Mouse (Mus musculus) spleen, adult 12 weeks (tissue): ENCODE measurements around the gene Gm17581.
"Not testable (repeated sequence)": the region's sequence is repeated elsewhere in the genome, so short reads cannot be mapped to it uniquely, and the experiment has no call there.

Experiments
- DNase-seq: peaks from one replicate; pipeline ENCODE4 v3.0.0; 2022; ENCODE audit warnings: low spot score

Gene Gm17581

GRCm38 (mm10) chr2:155735766-155736165 is at the start of gene Gm17581:
Gene Gm17581 (minus strand): TSS chr2:155735866.
- DNase-seq, result not testable (repeated sequence)

- DNase-seq, result no peak
Observed at GRCm38 (mm10) chr2:155784534-155784933, 48.9 kb upstream of the Gm17581 start.

- no peak for DNase-seq
Observed at GRCm38 (mm10) chr2:155779506-155779905, 43.8 kb upstream of the Gm17581 start.

- no peak for DNase-seq
Observed at GRCm38 (mm10) chr2:155779066-155779465, 43.4 kb upstream of the Gm17581 start.

DNA sequence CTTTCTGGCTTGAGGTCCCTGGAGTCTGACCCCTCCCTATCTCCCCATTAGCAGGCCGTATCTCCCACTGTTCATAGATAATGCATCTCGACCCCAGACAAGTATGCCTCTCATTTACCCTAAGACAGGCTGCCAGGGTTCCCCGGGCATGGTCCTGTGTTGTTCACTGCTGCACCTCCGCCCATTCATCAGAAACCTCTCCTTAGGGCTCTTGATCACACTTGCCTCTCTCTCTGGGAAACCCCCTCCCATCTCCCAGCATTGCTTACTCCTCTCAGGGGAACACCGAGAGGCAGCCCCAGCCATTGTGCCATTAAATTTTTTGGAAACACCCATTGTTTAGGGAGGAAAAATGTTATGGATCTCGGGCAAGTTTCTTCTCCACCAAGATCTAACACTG is 42.3 kb upstream of the Gm17581 start:
- DNase-seq, result no peak

DNA sequence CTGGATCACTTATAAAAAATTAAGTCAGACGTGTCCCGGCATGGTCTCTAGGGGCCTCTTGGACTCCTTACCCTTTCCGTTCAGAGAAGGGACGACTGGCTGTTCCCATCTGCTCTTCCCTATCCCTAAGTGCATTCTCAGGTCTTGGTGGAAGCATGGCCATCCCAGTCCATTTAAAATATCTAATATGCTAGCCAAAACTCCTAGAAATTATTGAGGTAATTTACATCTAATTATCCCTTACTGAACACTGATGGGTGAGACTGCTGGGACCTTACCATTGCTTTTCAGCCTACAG is 42.0 kb upstream of the Gm17581 start:
- DNase-seq, result no peak

- DNase-seq, result no peak
Observed at GRCm38 (mm10) chr2:155776824-155777687, 41.4 kb upstream of the Gm17581 start.

GRCm38 (mm10) chr2:155775685-155776263 is 40.1 kb upstream of the Gm17581 start:
- DNase-seq, result no peak

- DNase-seq, result no peak
Observed at GRCm38 (mm10) chr2:155774927-155775684, 39.4 kb upstream of the Gm17581 start, which contains the start of gene Mmp24. Gene Mmp24 (plus strand): TSS chr2:155775342.

- DNase-seq, result no peak
Observed at GRCm38 (mm10) chr2:155774261-155774926, 38.7 kb upstream of the Gm17581 start.

- DNase-seq, result no peak
Observed at GRCm38 (mm10) chr2:155773664-155774063, 38.0 kb upstream of the Gm17581 start.

DNA sequence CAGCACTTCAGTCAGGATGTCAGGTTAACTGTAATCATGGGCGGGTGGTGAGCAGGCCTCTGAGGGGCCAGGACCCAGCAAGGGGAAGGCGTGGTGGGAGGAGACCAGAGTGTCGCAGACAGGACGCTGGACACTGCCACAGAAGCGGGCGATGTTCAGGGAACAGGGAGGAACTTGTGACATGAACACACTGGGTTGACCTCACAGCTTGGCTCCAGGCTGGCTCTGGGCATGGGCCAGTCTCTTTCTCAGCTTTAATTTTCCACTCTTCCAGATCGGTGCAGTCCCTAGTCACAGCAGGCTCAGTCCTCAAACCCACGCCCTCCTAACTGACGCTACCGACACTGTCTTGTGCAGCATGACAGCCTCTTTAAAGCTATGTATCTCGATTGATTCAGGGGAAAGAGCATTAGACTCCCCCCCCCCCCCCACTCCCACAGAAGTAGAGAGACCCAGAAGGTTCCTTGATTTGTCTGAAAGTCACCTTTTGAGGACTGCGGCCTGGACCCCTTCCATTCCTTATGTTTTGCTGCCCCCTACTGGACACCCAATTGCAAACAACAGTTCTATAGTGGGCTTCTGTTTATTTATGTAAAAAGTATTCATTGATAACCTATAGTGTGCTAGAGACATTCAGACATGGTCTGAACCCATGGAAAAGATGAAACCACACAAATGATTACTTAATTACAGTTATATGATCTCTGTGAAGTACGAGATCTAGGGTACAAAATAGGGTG is 29.2 kb upstream of the Gm17581 start:
- peak; percentile 19 for DNase-seq

DNA sequence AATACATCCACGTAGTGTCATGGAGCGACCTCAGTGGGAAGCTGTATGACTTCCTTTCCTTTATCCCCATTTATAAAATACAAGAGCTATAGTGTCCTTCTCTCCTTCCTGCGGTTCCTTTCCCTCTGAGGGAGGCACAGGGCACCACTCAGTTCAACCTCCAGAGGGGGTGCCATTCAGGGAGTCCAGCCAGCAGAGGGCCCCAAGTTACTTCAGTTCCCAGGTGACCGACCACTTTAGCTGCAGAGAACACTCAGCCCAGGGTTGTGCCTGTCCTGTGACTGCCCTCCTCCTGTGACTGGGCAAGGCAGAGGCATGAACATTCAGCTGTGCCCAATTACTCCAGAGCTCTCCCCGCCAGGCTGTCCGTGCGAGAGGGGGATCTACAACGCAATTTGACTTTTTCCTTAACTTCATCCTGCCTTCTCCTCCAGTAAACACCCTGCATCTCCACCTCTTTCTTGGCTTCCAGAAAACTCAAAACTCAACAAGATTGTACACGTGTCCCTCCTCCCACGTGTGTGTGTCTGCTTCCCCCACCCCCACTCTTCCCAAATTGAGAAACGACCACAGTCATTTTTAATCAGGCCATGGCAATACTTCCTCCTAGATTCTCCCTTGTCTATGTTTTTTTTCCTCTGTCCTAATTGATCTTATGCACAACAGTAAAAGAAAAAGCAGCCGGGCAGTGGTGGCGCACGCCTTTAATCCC is 21.3 kb upstream of the Gm17581 start:
- DNase-seq, result no peak

DNA sequence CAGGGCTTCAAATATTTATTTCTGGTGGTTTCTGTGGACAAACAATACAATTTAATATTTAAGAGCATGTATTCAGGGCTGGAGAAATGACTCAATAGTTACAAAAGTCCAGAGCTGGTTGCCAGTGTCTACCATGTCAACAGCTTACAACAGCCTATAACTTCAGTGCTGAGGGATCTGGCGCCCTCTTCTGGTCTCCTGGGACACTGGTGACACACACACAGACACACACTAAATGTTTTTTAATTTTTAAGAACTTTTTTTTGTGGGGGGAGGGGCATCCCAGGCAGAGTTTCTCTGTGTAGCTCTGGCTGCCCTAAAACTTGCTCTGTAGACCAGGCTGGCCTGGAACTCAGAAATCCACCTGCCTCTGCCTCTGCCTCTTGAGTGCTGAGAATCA is 20.1 kb upstream of the Gm17581 start:
- DNase-seq, result no peak

DNA sequence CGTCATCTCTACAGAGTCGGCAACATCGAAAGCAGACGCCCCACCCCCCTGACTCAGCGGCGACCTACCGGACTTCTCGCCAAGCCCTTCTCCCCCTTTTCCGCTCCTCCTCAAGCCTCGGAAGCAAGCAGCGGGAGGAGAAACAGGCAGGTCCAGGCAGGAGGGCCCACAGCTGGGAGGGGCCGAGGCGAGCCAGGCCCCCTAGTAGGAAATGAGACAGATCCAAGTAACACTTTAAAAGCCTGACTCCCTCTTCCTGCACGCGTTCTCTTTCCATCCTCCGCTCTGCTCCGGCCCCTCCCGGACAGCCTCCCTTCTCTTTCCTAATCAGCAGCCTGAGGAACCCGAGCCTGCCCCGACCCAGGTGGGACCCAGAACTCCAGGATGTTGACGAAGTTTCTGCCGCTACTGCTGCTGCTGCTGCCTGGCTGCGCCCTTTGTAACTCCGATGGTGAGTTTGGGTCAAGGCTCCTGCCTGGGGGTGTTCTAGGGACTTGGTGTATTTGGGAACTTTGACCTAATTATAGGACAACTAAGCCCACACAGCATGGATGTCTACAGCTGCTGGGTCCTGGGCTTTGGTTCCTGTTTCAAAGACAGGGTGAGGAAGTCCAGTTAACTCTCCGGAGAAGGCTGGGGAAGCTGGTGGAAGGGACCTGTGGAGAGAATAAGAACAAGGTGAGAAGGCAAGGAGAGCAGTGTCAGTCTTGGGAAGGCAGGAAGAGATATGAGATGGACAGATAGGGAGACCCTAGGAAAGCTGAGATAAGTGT is 15.5 kb upstream of the Gm17581 start, which contains the start of gene Procr:
Gene Procr, plus strand, starts transcription at position 104 of the 773 bp plus-strand sequence.
- DNase-seq, result no peak

GRCm38 (mm10) chr2:155749394-155749793 is 13.7 kb upstream of the Gm17581 start:
- no peak for DNase-seq

- DNase-seq, result no peak
Observed at GRCm38 (mm10) chr2:155745487-155745886, 9.8 kb upstream of the Gm17581 start.

- no peak for DNase-seq
Observed at GRCm38 (mm10) chr2:155743351-155743750, 7.7 kb upstream of the Gm17581 start.

DNA sequence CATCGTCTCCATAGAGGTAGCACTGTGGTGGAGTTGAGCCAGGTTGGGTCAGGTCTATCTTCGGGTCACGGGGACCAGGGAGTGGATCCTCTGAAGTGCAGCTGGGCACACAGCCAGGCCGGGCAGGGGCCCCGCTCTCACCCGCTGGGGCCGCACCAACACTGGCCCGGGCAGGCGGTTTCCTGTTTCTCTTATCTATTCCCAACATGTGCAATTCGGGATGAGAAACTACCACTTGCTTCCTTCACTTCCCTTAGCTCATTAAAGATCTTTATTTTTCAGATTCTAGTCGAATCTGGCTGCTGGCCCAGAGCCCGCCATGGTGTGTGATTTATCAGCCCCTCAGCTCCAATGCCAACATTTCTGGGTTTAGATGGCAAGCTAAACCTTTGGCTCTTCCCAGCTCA is 7.3 kb upstream of the Gm17581 start:
- no peak for DNase-seq

DNA sequence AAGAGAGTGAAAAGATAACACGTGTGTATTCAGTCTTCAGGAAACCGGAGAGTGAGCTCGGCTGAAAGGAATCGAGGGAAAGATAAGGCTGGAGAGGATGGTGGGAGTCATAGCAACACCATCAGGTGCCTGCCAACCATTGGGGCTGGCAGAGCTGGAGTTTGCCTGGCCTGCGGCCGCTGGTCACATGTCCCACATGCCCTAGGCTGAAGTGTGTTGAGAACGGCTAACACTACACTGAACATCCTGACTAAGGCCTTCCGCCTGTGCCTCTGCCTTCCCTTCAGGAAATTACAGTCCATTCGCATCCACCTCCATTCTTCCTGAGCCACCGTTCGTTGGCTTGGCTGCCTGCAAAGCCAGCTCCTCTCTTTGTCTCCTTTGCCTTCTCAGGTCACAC is 6.5 kb upstream of the Gm17581 start:
- no peak for DNase-seq
